Mouse (Mus musculus) erythroblast, embryonic 14.5 days (primary cell): Measurements from ENCODE around the gene Pknox2.

ENCODE experiments used
- GATA1 ChIP-seq: IDR thresholded peaks from 2 replicates; pipeline ENCODE4 v1.6.1; 2012; ENCODE audit warnings: low read length, inconsistent platforms, mixed read lengths
- TAL1 ChIP-seq: IDR thresholded peaks from 3 replicates; pipeline ENCODE4 v1.6.1; 2012; ENCODE audit warnings: low read length, inconsistent platforms, mixed read lengths

DNA sequence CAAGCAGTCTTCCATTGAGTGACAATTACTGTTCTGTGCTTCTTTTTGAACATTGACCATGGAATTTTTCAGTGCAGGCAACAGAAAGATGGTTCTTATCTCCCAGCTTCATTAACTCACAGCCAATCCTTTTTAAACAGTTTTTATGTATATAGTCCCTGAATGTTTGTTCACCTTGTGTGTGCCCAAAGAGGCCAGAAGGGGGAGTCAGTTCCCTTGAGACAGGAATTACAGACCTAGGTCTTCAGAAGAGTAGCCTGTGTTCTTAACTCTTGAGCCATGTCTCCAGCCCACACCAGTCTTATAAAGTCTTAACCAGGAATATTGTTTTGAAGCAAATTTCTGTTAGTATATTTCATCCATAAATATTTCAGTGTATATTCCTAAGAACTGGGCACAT lies 270.4 kb downstream of the Pknox2 start:
- TF ChIP-seq TAL1: no peak
- TF ChIP-seq GATA1: no peak
